11 mouse cellular contexts compared by ENCODE assay signal in genomic region chr5:33372331-33373038, GRCm38 (mm10). TPM values are rescaled to one million over a fixed set of nuclear protein-coding genes. Genes with fewer than 3 reads are reported as not detected.
DNase-seq lines count a peak whose midpoint lies in the region; ATAC-seq lines count a peak whose summit lies in the region.
"Had no signal": no experiment of that assay in that cellular context is flagged by ENCODE, and none has a peak within 500 bp of the region (broad histone marks: within the 10 kb centered on the region; RNA-seq: fewer than 3 reads in every experiment).

No protein-coding gene starts in this region.

- H3K9me3 ChIP-seq in liver, embryonic 13.5 days (replicated peaks), result no peaks in the 10 kb centered on the region
- no peaks in the 10 kb centered on the region for H3K9me3 ChIP-seq in liver, embryonic 11.5 days (ENCODE audit: control insufficient read depth, low read length)
- no peaks in the 10 kb centered on the region for H3K9me3 ChIP-seq in hindbrain, embryonic 13.5 days
- H3K9me3 ChIP-seq: midbrain, embryonic 10.5 days had no signal

- no peak for DNase-seq in liver, embryonic 13.5 days
- DNase-seq in liver, embryonic 11.5 days (ENCODE audit: low spot score), result no peak
- peak; percentile 60 for DNase-seq in brain, adult 2 months (ENCODE audit: low read depth, low spot score)
- peak; percentile 50 to 54 for DNase-seq in cerebellum, postnatal 36 days
- DNase-seq in spleen, postnatal 36 days (ENCODE audit: low spot score in 2 of 2), result peak; percentile 19 to 30
- DNase-seq in layer of hippocampus, adult 18-20 months (ENCODE audit: low spot score in 2 of 2), result no peak
- DNase-seq: lung, adult 2 months; thymus, adult 18-20 months had no signal

- ATAC-seq in liver, embryonic 13.5 days (ENCODE audit: low read depth), result no peak
- no peak for ATAC-seq in liver, embryonic 11.5 days (replicated peaks; ENCODE audit: low FRiP score)
- no peak for ATAC-seq in hindbrain, embryonic 13.5 days (ENCODE audit: low FRiP score)

- H3K9ac ChIP-seq in liver, embryonic 13.5 days, result no peak overlapping the region
- no peak overlapping the region for H3K9ac ChIP-seq in liver, embryonic 11.5 days (ENCODE audit: low read depth, low read length)
- H3K9ac ChIP-seq in hindbrain, embryonic 13.5 days, result no peak overlapping the region

- H3K4me3 ChIP-seq in liver, embryonic 13.5 days (replicated peaks), result no peak overlapping the region
- no peak overlapping the region for H3K4me3 ChIP-seq in liver, embryonic 11.5 days (ENCODE audit: low read depth, low read length)
- no peak overlapping the region for H3K4me3 ChIP-seq in hindbrain, embryonic 13.5 days
- H3K4me3 ChIP-seq: midbrain, embryonic 10.5 days had no signal

- peak overlapping the region; percentile 66; the same call in 1 of the 2 replicates for H3K27ac ChIP-seq in liver, embryonic 13.5 days
- H3K27ac ChIP-seq in liver, embryonic 11.5 days (ENCODE audit: low read depth, low read length), result no peak overlapping the region
- H3K27ac ChIP-seq in hindbrain, embryonic 13.5 days, result no peak overlapping the region
- H3K27ac ChIP-seq: midbrain, embryonic 10.5 days had no signal

- 75% methylated on average over 18 of the region's 18 CpGs for WGBS in liver, embryonic 13.5 days (ENCODE audit: insufficient replicate concordance)
- WGBS in liver, embryonic 11.5 days, result 83% methylated on average over 18 of the region's 18 CpGs
- WGBS in hindbrain, embryonic 13.5 days, result 73% methylated on average over 18 of the region's 18 CpGs

- no peak overlapping the region for H3K4me2 ChIP-seq in liver, embryonic 13.5 days
- H3K4me2 ChIP-seq in liver, embryonic 11.5 days, result no peak overlapping the region
- no peak overlapping the region for H3K4me2 ChIP-seq in hindbrain, embryonic 13.5 days
- H3K4me2 ChIP-seq: heart, embryonic 11.5 days had no signal

- no peaks in the 10 kb centered on the region for H3K27me3 ChIP-seq in liver, embryonic 13.5 days
- no peaks in the 10 kb centered on the region for H3K27me3 ChIP-seq in liver, embryonic 11.5 days (replicated peaks; ENCODE audit: control insufficient read depth, insufficient read depth, low read length)
- H3K27me3 ChIP-seq in hindbrain, embryonic 13.5 days, result no peaks in the 10 kb centered on the region

- peaks cover 71% of the 10 kb centered on the region for H3K36me3 ChIP-seq in liver, embryonic 13.5 days
- H3K36me3 ChIP-seq in liver, embryonic 11.5 days (ENCODE audit: control insufficient read depth, insufficient read depth, low read length), result peaks cover 27% of the 10 kb centered on the region
- peaks cover 72% of the 10 kb centered on the region for H3K36me3 ChIP-seq in hindbrain, embryonic 13.5 days

- H3K4me1 ChIP-seq in liver, embryonic 13.5 days (replicated peaks), result peaks cover 44% of the 10 kb centered on the region
- no peaks in the 10 kb centered on the region for H3K4me1 ChIP-seq in liver, embryonic 11.5 days (replicated peaks; ENCODE audit: control insufficient read depth, insufficient read depth, low read length)
- peaks cover 3% of the 10 kb centered on the region for H3K4me1 ChIP-seq in hindbrain, embryonic 13.5 days (replicated peaks)

RNA-seq across cellular contexts. Expression of gene Uvssa, which starts 5.9 kb away (rescaled TPM):
- 2.2 and 2.7 TPM in 2 replicates for polyA plus RNA-seq in liver, embryonic 13.5 days (2015; fragmentation: Nextera tagmentation; extraction: Ambion mirVana)
- polyA plus RNA-seq in liver, embryonic 11.5 days (2014; fragmentation: Nextera tagmentation; extraction: Ambion mirVana), result 4.9 and 5.6 TPM in 2 replicates
- polyA plus RNA-seq in hindbrain, embryonic 13.5 days (2015; fragmentation: Nextera tagmentation; extraction: Ambion mirVana), result 8.7 and 9.0 TPM in 2 replicates
- total RNA-seq in layer of hippocampus, adult 18-20 months (2021), result 1 to 10 TPM; 5.5 to 6.0 TPM

RNA-seq across cellular contexts. Expression of gene Maea, which starts 37.2 kb away (rescaled TPM):
- 54.9 and 58.2 TPM in 2 replicates for polyA plus RNA-seq in liver, embryonic 13.5 days (2015; fragmentation: Nextera tagmentation; extraction: Ambion mirVana)
- polyA plus RNA-seq in liver, embryonic 11.5 days (2014; fragmentation: Nextera tagmentation; extraction: Ambion mirVana), result 103 and 106 TPM in 2 replicates
- polyA plus RNA-seq in hindbrain, embryonic 13.5 days (2015; fragmentation: Nextera tagmentation; extraction: Ambion mirVana), result 122 and 123 TPM in 2 replicates
- 100 to 1,000 TPM; 102 to 103 TPM for total RNA-seq in layer of hippocampus, adult 18-20 months (2021)

Comparison
In these comparisons a context has a peak if more than half of its experiments do, and no peak if none do; other contexts are left out.
1. DNase-seq: peak in brain, adult 2 months (single experiment), cerebellum, postnatal 36 days (2 of 2) and spleen, postnatal 36 days (2 of 2); none in liver, embryonic 13.5 days (single experiment), liver, embryonic 11.5 days (single experiment) and layer of hippocampus, adult 18-20 months (0 of 2).